Mouse (Mus musculus): ENCODE data around the gene E2f4. TPM values are rescaled to one million over a fixed set of nuclear protein-coding genes. Genes with fewer than 3 reads are reported as not detected.

E2f4 gene
- polyA plus RNA-seq, 1 experiment from 2014 or later = 101 TPM

DNA sequence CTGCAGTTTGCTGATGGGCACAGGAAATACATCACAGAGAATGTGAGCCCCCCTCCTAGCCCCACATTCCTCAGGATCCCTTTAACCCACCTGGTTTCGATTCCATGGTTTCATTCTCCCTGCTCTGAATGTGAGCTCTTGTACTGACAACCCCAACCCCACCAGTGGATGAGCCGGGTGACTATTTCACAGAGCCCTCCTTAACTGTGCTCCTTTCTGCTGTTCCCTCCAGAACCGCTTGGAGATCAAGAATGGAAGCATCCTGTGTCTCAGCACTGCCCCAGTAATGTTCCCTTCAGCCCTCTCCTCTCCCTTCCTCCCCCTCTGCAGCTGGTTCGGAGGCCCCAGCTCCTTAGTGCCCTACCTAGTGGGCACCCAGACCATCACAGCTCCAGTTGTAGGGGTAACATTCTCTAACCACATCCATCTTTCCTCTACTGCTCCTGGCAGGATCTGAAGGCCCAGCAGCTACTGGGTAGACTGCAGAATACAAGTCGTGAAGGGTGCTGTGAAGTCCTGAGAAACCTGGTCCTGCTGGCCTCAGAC lies 8.8 kb downstream of the E2f4 start:
- H3K9me3 ChIP-seq (ENCODE audit: control insufficient read depth, low read length) = no peaks in the 10 kb centered on the region
- DNase-seq (ENCODE audit: low spot score, missing footprints) (peak; percentile 77), ATAC-seq (ENCODE audit: low FRiP score) (peak; percentile 23; the same call in 1 of the 2 replicates)
- peaks cover 18% of the 10 kb centered on the region for H3K36me3 ChIP-seq (ENCODE audit: control insufficient read depth, insufficient read depth, low read length)
- H3K4me3 ChIP-seq (ENCODE audit: low read depth, low read length) = no peak overlapping the region
- H3K27me3 ChIP-seq (ENCODE audit: control insufficient read depth, insufficient read depth, low read length) = no peaks in the 10 kb centered on the region
- H3K4me1 ChIP-seq (ENCODE audit: control insufficient read depth, insufficient read depth, low read length) = peaks cover 8% of the 10 kb centered on the region
- 0 out of 2 replicates have a peak overlapping the region, but pooled peaks have one; percentile 20 for H3K27ac ChIP-seq (ENCODE audit: low read depth, low read length)
- peak overlapping the region; percentile 14; the same call in 1 of the 2 replicates for H3K4me2 ChIP-seq
- WGBS = 61% methylated on average over 5 of the region's 5 CpGs
- H3K9ac ChIP-seq (ENCODE audit: low read length) = no peak overlapping the region

DNA sequence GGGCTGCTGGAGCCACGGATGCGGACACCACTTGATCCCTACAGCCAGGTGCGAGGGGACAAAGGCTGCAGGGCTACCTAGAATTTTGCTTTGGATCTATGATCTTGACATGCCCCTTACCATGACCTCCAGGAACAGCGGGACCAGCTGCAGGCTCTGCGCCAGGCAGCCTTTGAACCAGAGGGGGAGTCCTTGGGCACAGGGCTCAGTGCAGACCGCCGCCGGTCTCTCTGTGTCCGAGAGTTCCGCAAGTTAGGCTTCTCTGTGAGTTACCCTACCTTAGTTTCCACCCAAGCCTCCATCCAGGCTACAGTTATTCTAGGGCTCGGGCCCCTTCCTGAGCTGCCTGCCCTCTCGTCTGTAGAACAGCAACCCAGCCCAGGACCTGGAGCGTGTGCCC lies 10.2 kb downstream of the E2f4 start:
- peaks cover 9% of the 10 kb centered on the region; the same call in 1 of the 2 replicates for H3K36me3 ChIP-seq (ENCODE audit: control insufficient read depth, insufficient read depth, low read length)
- no peaks in the 10 kb centered on the region for H3K9me3 ChIP-seq (ENCODE audit: control insufficient read depth, low read length)
- no peak overlapping the region for H3K4me3 ChIP-seq (ENCODE audit: low read depth, low read length)
- no peak for ATAC-seq (ENCODE audit: low FRiP score)
- no peak overlapping the region for H3K9ac ChIP-seq (ENCODE audit: low read length)
- no peak overlapping the region for H3K27ac ChIP-seq (ENCODE audit: low read depth, low read length)
- peaks cover 8% of the 10 kb centered on the region for H3K4me1 ChIP-seq (ENCODE audit: control insufficient read depth, insufficient read depth, low read length)
- no peaks in the 10 kb centered on the region for H3K27me3 ChIP-seq (ENCODE audit: control insufficient read depth, insufficient read depth, low read length)
- peak; percentile 35 for DNase-seq (ENCODE audit: low spot score, missing footprints)
- H3K4me2 ChIP-seq = no peak overlapping the region
- 94% methylated on average over 13 of the region's 13 CpGs for WGBS

DNA sequence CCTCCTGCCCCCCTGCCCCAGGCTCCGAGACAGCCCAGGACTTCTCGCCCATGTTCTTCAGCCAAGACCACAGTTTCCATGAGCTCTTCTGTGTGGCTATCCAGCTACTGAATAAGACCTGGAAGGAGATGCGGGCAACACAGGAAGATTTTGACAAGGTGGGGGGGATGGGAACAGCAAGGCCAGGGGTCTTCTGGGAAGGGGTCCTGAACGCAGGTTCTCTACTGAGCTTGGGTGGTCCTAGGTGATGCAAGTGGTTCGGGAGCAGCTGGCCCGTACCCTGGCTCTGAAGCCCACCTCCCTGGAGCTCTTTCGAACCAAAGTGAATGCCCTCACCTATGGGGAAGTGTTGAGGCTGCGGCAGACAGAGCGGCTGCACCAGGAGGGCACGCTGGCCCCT lies 11.0 kb downstream of the E2f4 start:
- Histone ChIP-seq H3K4me2 (no peak overlapping the region), H3K4me1 (ENCODE audit: control insufficient read depth, insufficient read depth, low read length) (peaks cover 8% of the 10 kb centered on the region), H3K9me3 (ENCODE audit: control insufficient read depth, low read length) (no peaks in the 10 kb centered on the region), H3K9ac (ENCODE audit: low read length) (no peak overlapping the region), H3K36me3 (ENCODE audit: control insufficient read depth, insufficient read depth, low read length) (peaks cover 13% of the 10 kb centered on the region; the same call in 1 of the 2 replicates), H3K4me3 (ENCODE audit: low read depth, low read length) (no peak overlapping the region), H3K27ac (ENCODE audit: low read depth, low read length) (no peak overlapping the region), H3K27me3 (ENCODE audit: control insufficient read depth, insufficient read depth, low read length) (no peaks in the 10 kb centered on the region)
- ATAC-seq (ENCODE audit: low FRiP score) (no peak), DNase-seq (ENCODE audit: low spot score, missing footprints) (no peak)
- 92% methylated on average over 10 of the region's 10 CpGs for WGBS

DNA sequence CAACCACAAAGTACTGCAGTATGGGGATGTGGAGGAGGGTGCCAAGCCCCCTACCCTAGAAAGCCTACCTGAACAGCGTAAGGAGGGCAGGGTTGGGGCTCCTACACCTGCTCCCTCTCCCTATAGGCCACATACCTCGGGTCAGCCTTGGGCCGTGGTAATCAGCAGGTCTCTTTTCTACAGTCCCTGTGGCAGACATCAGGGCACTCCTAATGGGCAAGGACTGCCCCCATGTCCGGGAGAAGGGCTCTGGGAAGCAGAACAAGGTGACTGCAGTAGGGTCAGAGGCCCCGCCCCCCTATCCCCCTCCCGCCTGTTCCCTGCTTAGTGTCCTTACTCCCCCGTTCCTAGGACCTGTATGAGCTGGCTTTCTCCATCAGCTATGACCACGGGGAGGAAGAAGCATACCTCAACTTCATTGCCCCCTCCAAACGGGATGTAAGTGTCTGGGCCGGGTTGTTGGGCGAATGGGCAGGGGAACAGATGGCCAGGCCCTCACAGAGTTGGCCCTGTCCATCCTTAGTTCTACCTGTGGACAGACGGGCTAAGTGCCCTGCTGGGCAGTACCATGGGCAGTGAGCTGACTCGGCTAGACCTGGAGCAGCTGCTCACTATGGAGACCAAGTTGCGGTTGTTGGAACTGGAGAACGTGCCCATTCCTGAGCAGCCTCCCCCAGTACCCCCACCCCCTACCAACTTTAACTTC lies 11.8 kb downstream of the E2f4 start:
- ATAC-seq (ENCODE audit: low FRiP score) (no peak), DNase-seq (ENCODE audit: low spot score, missing footprints) (peak; percentile 44)
- Histone ChIP-seq H3K27me3 (ENCODE audit: control insufficient read depth, insufficient read depth, low read length) (no peaks in the 10 kb centered on the region), H3K4me2 (no peak overlapping the region), H3K9ac (ENCODE audit: low read length) (no peak overlapping the region), H3K4me3 (ENCODE audit: low read depth, low read length) (no peak overlapping the region), H3K27ac (ENCODE audit: low read depth, low read length) (no peak overlapping the region), H3K4me1 (ENCODE audit: control insufficient read depth, insufficient read depth, low read length) (peaks cover 8% of the 10 kb centered on the region), H3K36me3 (ENCODE audit: control insufficient read depth, insufficient read depth, low read length) (peaks cover 15% of the 10 kb centered on the region), H3K9me3 (ENCODE audit: control insufficient read depth, low read length) (no peaks in the 10 kb centered on the region)
- WGBS = 86% methylated on average over 15 of the region's 15 CpGs

DNA sequence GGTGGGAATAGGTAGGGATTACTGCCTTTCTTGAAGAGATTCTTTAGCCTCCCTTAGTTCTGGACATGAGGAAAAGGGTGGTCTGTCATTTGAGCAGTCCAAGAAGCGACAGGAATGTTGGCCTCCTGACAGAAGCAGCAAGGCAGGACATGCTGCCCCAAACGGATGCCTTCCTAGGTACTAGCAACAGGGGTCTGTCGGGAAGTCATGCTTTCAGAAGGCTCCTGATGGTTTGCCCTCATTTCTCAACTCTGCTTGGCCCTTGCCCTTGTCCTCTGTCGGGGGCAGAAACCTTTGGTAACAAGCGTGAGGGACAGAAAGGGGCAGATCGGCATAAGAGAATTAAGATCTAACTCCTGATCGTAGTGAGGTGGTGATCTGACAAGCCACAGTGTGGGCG lies 12.7 kb downstream of the E2f4 start:
- no peaks in the 10 kb centered on the region for H3K27me3 ChIP-seq (ENCODE audit: control insufficient read depth, insufficient read depth, low read length)
- H3K4me1 ChIP-seq (ENCODE audit: control insufficient read depth, insufficient read depth, low read length) = peaks cover 8% of the 10 kb centered on the region
- 85% methylated on average over 8 of the region's 8 CpGs for WGBS
- no peak overlapping the region for H3K4me2 ChIP-seq
- peaks cover 15% of the 10 kb centered on the region for H3K36me3 ChIP-seq (ENCODE audit: control insufficient read depth, insufficient read depth, low read length)
- H3K9ac ChIP-seq (ENCODE audit: low read length) = no peak overlapping the region
- DNase-seq (ENCODE audit: low spot score, missing footprints) = peak; percentile 44
- no peaks in the 10 kb centered on the region for H3K9me3 ChIP-seq (ENCODE audit: control insufficient read depth, low read length)
- H3K4me3 ChIP-seq (ENCODE audit: low read depth, low read length) = no peak overlapping the region
- H3K27ac ChIP-seq (ENCODE audit: low read depth, low read length) = no peak overlapping the region
- ATAC-seq (ENCODE audit: low FRiP score) = no peak

DNA sequence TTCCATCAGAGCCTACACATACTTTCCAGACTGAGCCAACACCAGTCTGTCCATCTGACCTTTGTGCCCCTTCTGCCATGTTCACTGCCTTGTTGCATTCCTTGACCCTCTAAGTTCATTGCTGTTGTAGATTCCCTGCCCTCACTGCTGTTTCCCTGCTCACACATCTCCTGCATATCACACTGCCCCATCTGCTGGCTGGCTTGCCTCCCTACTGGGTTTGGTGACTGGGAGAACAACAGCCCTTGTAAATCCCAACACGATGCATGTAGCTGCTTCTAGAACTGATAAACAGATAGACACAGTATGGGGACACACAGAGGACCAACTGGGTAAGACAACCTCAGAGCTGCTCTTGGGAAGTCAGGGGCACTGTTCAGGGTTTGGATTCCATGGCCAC lies 14.3 kb downstream of the E2f4 start:
- peaks cover 15% of the 10 kb centered on the region for H3K36me3 ChIP-seq (ENCODE audit: control insufficient read depth, insufficient read depth, low read length)
- H3K9ac ChIP-seq (ENCODE audit: low read length) = no peak overlapping the region
- no peak overlapping the region for H3K4me3 ChIP-seq (ENCODE audit: low read depth, low read length)
- H3K27me3 ChIP-seq (ENCODE audit: control insufficient read depth, insufficient read depth, low read length) = no peaks in the 10 kb centered on the region
- H3K9me3 ChIP-seq (ENCODE audit: control insufficient read depth, low read length) = no peaks in the 10 kb centered on the region
- H3K27ac ChIP-seq (ENCODE audit: low read depth, low read length) = no peak overlapping the region
- DNase-seq (ENCODE audit: low spot score, missing footprints) (peak; percentile 56), ATAC-seq (ENCODE audit: low FRiP score) (no peak)
- no peak overlapping the region for H3K4me2 ChIP-seq
- H3K4me1 ChIP-seq (ENCODE audit: control insufficient read depth, insufficient read depth, low read length) = no peaks in the 10 kb centered on the region
- WGBS = 79% methylated on average over 1 of the region's 1 CpGs

DNA sequence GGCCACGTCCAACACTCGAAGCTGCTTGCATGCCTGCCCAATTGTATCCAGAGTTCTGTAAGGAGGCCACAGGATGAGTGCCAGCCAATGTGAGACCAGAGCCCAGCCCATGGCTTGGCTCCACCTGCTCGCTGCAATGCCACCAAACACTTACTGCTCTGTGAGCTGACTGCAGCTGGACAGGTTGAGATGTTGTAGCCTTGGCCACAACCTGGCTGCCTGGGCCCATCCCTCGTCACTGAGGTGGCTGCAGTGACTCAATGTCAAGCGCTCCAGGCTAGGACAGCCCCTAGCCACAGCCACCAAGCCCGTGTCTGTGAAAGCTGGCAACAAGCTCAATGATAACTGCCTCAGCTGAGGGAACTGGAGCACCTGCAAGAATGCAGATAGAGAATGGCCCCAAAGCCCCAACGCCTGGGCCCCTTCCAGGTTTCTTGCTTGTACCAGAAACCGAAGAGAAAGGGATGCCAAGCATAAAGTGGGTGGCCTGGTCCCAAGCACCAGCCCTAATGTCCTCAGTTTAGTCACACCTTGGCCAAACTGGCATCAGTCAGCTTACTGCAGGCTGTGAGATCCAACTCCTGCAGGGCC lies 15.5 kb downstream of the E2f4 start:
- Histone ChIP-seq H3K27ac (ENCODE audit: low read depth, low read length) (no peak overlapping the region), H3K9me3 (ENCODE audit: control insufficient read depth, low read length) (no peaks in the 10 kb centered on the region), H3K4me2 (no peak overlapping the region), H3K4me3 (ENCODE audit: low read depth, low read length) (no peak overlapping the region), H3K9ac (ENCODE audit: low read length) (no peak overlapping the region), H3K4me1 (ENCODE audit: control insufficient read depth, insufficient read depth, low read length) (no peaks in the 10 kb centered on the region), H3K36me3 (ENCODE audit: control insufficient read depth, insufficient read depth, low read length) (peaks cover 10% of the 10 kb centered on the region), H3K27me3 (ENCODE audit: control insufficient read depth, insufficient read depth, low read length) (no peaks in the 10 kb centered on the region)
- no peak for ATAC-seq (ENCODE audit: low FRiP score)
- 86% methylated on average over 8 of the region's 8 CpGs for WGBS
- DNase-seq (ENCODE audit: low spot score, missing footprints) = peak; percentile 53

DNA sequence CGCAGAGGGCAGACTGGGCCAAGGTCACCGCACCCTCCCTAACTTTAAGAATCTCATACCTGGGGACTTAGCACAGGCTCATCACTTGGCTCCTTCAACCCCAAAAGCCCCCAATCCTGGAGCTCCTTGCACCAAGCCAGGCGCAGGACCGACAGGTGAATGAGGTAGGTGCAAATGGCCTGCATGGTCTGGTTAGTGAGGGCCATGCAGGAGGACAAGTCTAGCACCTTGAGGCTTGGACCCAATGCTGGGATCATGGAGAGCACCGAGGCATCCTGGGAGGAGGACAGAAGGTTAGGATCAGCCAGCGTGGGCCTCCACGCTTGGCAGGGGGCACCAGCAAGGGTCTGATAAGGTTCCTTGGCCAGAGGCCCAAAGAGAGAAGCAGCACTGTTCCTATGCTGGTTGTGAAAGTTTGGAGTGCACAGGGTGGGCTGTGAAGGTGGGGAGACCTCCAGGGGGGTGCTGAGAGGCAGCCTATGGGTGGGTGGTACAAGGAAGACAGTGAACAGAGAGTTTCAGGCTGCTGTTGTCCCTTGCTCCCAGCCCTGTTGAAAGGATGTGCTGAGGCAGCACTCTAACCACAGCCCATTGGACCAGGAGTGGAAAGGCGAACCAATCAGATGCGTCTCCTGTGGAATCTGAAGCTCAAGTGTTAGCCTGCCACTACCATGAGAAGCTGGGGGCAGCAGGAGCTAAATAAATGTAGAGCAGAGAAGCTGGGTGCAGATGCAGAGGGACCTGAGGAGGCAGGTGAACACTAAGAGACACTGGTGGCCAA lies 16.3 kb downstream of the E2f4 start:
- DNase-seq (ENCODE audit: low spot score, missing footprints) (peak; percentile 65), ATAC-seq (ENCODE audit: low FRiP score) (no peak)
- 82% methylated on average over 9 of the region's 9 CpGs for WGBS
- Histone ChIP-seq H3K36me3 (ENCODE audit: control insufficient read depth, insufficient read depth, low read length) (peaks cover 7% of the 10 kb centered on the region), H3K9ac (ENCODE audit: low read length) (no peak overlapping the region), H3K27me3 (ENCODE audit: control insufficient read depth, insufficient read depth, low read length) (no peaks in the 10 kb centered on the region), H3K9me3 (ENCODE audit: control insufficient read depth, low read length) (no peaks in the 10 kb centered on the region), H3K4me1 (ENCODE audit: control insufficient read depth, insufficient read depth, low read length) (no peaks in the 10 kb centered on the region), H3K27ac (ENCODE audit: low read depth, low read length) (no peak overlapping the region), H3K4me3 (ENCODE audit: low read depth, low read length) (no peak overlapping the region), H3K4me2 (no peak overlapping the region)
